Mouse (Mus musculus) testis, adult 2 months (tissue): ENCODE results near the gene Slc5a11. TPM values are rescaled to one million over a fixed set of nuclear protein-coding genes. Genes with fewer than 3 reads are reported as not detected.
A peak's percentile ranks its signal among the peaks of the same experiment; 100 is the strongest.

Experiments used
- H3K27ac ChIP-seq: fragments of 200-500 bp; 2 replicates; pipeline ENCODE4 v1.5.1; 2012; ENCODE audit warnings: low read depth, low read length; ENCODE audit not compliant: control insufficient read depth, insufficient read depth
- H3K27me3 ChIP-seq: fragments of 200-500 bp; 2 replicates; pipeline ENCODE4 v1.6.1; 2012; ENCODE audit warnings: mild to moderate bottlenecking, low read length, moderate library complexity; ENCODE audit not compliant: control insufficient read depth, insufficient read depth
- H3K36me3 ChIP-seq: fragments of 200-500 bp; 2 replicates; pipeline ENCODE4 v1.6.1; 2012; ENCODE audit warnings: mild to moderate bottlenecking, low read length; ENCODE audit not compliant: control insufficient read depth, insufficient read depth
- H3K4me1 ChIP-seq: fragments of 200-500 bp; 2 replicates; pipeline ENCODE4 v1.6.1; 2012; ENCODE audit warnings: low read length; ENCODE audit not compliant: control insufficient read depth, insufficient read depth
- H3K4me3 ChIP-seq: fragments of 200-500 bp; 2 replicates; pipeline ENCODE4 v1.5.1; 2012; ENCODE audit warnings: low read depth, mild to moderate bottlenecking, low read length, moderate library complexity, mixed read lengths; ENCODE audit not compliant: control insufficient read depth
- CTCF ChIP-seq: fragments of 200-500 bp; IDR thresholded peaks from 2 replicates; pipeline ENCODE4 v1.5.1; 2012; ENCODE audit warnings: low read depth, mild to moderate bottlenecking, inconsistent platforms, low read length, moderate library complexity; ENCODE audit not compliant: control insufficient read depth, insufficient read depth, insufficient replicate concordance
- POLR2A ChIP-seq: fragments of 200-500 bp; IDR thresholded peaks from 2 replicates; pipeline ENCODE4 v1.6.1; 2012; ENCODE audit warnings: low read depth, mild to moderate bottlenecking, inconsistent platforms, low read length, moderate library complexity; ENCODE audit not compliant: control insufficient read depth
- polyA plus RNA-seq: library from polyadenylated mRNA; depleted of rRNA; stranded (reverse); fragments of >200 nt; gene quantifications from 2 replicates; pipeline ENCODE4 v1.2.3, GENCODE M21; 2012

Gene Slc5a11
- polyA plus RNA-seq, 1 experiment: 0.10 TPM

DNA sequence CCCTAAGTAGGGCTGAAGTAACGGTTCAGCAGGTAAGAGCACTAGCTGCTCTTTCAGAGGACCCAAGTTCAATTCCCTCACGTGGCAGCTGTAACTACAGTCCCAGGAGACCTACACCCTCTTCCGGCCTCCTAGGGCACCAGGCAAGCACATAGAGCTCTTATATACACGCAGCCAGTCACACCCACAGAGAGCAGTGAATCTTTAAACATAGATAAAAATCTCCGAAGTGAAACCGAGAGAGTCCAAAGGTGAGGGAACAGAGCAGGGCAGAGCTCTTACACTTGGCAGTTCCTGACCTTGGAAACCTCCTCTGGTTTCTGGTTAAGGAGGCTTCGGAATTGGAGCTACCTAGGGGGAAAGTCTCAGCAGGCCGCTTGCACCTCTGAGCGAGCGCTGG is 15.9 kb upstream of the Slc5a11 start:
- Histone ChIP-seq H3K27me3 (no peaks in the 10 kb centered on the region), H3K36me3 (no peaks in the 10 kb centered on the region), H3K4me3 (no peak overlapping the region), H3K27ac (no peak overlapping the region), H3K4me1 (no peaks in the 10 kb centered on the region)
- TF ChIP-seq CTCF: no peak
- no peak for TF ChIP-seq POLR2A

- no peaks in the 10 kb centered on the region for H3K4me1 ChIP-seq
- TF ChIP-seq POLR2A (no peak), CTCF (no peak)
Measured at GRCm38 (mm10) chr7:123199151-123199550, 15.4 kb upstream of the Slc5a11 start.

DNA sequence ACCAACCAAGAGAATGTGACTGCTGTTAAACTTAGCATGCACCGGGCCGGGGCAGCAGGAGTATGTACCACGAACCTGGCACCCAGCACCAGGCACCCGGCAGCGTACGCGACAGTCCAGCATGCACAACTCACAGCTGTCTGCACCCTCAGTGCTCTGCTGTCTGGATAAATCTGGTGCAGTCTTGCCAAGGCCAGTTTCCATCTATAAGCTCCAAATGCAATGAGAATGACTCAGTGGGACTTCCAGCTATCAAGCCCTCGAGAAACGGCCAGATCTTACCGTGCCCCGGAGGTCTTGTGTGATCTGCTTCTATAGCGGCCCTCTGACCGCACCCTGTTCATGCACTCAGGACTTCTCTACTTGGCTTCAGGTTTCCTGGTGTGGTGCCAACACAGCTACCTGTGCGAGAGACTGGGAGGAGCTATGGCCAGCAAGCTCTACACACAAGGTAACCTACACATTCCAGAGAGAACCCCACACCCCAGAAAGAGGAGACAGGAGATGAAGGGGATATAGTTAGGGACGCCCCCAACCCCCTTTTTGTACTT is 14.8 kb upstream of the Slc5a11 start:
- no peaks in the 10 kb centered on the region for H3K27me3 ChIP-seq

More at GRCm38 (mm10) chr7:123199151-123199550, 15.4 kb upstream of the Slc5a11 start:
- Histone ChIP-seq H3K27me3 (no peaks in the 10 kb centered on the region), H3K27ac (no peak overlapping the region), H3K36me3 (no peaks in the 10 kb centered on the region), H3K4me3 (no peak overlapping the region)

DNA sequence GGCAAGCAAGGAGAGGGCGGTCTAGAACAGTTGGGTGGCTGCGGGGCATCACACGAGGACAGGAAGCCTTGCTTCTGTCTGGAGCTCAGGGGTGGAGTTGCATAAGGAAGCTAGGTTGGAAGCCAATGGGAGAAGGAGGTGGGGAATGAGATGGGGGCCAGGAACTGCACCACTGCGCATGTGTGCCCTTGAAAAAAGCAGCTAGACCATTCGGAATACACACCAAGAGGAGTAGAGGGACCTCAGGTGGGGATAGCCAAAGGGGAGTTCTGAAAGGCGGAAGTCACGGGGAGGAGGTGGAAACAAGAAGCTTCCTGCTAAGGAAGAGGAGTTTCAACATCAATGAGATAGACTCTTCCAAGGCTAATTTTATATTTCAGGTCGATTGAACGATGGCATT is 13.9 kb upstream of the Slc5a11 start:
- TF ChIP-seq POLR2A: no peak
- no peak for TF ChIP-seq CTCF
- H3K27me3 ChIP-seq: no peaks in the 10 kb centered on the region
- no peaks in the 10 kb centered on the region for H3K36me3 ChIP-seq
- no peak overlapping the region for H3K27ac ChIP-seq
- H3K4me1 ChIP-seq: no peaks in the 10 kb centered on the region
- H3K4me3 ChIP-seq: no peak overlapping the region

More for the DNA sequence above, 14.8 kb upstream of the Slc5a11 start:
- Histone ChIP-seq H3K27ac (no peak overlapping the region), H3K36me3 (no peaks in the 10 kb centered on the region), H3K4me3 (no peak overlapping the region), H3K4me1 (no peaks in the 10 kb centered on the region)
- TF ChIP-seq POLR2A (no peak), CTCF (no peak)

- H3K4me1 ChIP-seq: no peaks in the 10 kb centered on the region
- no peak overlapping the region for H3K27ac ChIP-seq
- no peak overlapping the region for H3K4me3 ChIP-seq
- peak; percentile 47; the same call in 1 of the 2 replicates for TF ChIP-seq CTCF
- no peak for TF ChIP-seq POLR2A
- no peaks in the 10 kb centered on the region for H3K27me3 ChIP-seq
- H3K36me3 ChIP-seq: no peaks in the 10 kb centered on the region
Measured at GRCm38 (mm10) chr7:123205261-123205660, 9.3 kb upstream of the Slc5a11 start.

DNA sequence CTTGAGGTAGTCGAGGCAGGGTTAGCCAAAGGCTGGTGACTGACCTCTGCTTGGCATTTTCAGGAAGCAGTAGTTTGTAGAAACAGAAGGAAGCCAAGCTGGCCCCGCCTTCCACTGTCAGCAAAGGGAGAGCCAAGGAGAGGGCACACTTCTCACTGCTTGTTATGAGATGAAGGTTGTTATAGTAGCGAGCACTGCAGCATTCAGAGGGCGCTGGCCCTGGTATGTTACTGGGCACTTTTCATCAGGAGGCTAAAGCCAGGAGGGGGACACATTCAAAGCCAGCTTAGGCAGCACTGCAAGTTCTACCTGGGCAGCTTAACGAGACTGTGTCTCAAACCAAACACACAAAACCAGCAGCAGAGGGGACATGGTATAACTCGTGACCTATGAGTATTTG is 7.0 kb upstream of the Slc5a11 start:
- Histone ChIP-seq H3K27me3 (no peaks in the 10 kb centered on the region), H3K4me3 (no peak overlapping the region), H3K36me3 (no peaks in the 10 kb centered on the region), H3K27ac (no peak overlapping the region), H3K4me1 (no peaks in the 10 kb centered on the region)
- TF ChIP-seq CTCF: no peak
- no peak for TF ChIP-seq POLR2A

- TF ChIP-seq POLR2A (no peak), CTCF (no peak)
- Histone ChIP-seq H3K36me3 (no peaks in the 10 kb centered on the region), H3K27ac (no peak overlapping the region), H3K4me1 (no peaks in the 10 kb centered on the region), H3K4me3 (no peak overlapping the region), H3K27me3 (no peaks in the 10 kb centered on the region)
Measured at GRCm38 (mm10) chr7:123209864-123210263, 4.7 kb upstream of the Slc5a11 start.

DNA sequence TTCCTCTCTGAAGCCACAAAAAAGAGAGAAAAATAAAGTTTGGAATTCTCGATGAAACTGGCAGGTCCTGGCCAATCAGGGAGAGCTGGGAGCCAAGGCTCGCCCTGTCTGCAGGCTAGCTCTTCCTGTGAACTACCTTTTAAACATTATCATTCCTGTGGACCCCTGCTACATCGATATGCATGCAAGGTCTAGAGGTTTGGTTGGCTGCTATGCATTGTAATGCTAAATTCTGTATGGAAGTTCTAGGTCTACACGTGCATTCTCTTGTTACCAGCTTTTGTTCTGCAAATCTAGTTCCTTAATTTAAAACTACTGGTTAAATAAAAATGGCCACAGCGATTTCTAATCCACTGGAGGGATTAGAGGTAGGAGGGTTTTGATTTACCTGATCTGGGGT is 3.1 kb upstream of the Slc5a11 start:
- Histone ChIP-seq H3K36me3 (no peaks in the 10 kb centered on the region), H3K27me3 (no peaks in the 10 kb centered on the region), H3K4me1 (no peaks in the 10 kb centered on the region), H3K4me3 (no peak overlapping the region), H3K27ac (no peak overlapping the region)
- TF ChIP-seq POLR2A (no peak), CTCF (no peak)
